Mouse (Mus musculus) left cerebral cortex, adult 8-10 months (tissue): ENCODE measurements around the gene Hist1h2bm. TPM values are rescaled to one million over a fixed set of nuclear protein-coding genes. Genes with fewer than 3 reads are reported as not detected.
"Not testable (repeated sequence)": the region's sequence is repeated elsewhere in the genome, so short reads cannot be mapped to it uniquely, and the experiment has no call there.

Source experiments
- DNase-seq, 2 experiments: peaks; one replicate each; pipeline ENCODE4 v3.0.0; 2022; ENCODE audit warnings: low spot score in 2 of 2
- total RNA-seq, 4 experiments: library from RNA; stranded (reverse); gene quantifications; 2 replicates each; pipeline ENCODE4 v1.2.4; 2022

The Hist1h2bm gene
- 1 to 10 TPM; 2.5 to 5.9 (median 4.5) TPM for total RNA-seq

- peak; percentile 53 to 58 for DNase-seq
Observed at GRCm38 (mm10) chr13:21721757-21722372, at the start of gene Hist1h2bm. Gene Hist1h2bm (plus strand): TSS chr13:21722044.

GRCm38 (mm10) chr13:21677305-21677704 lies 44.5 kb upstream of the Hist1h2bm start, which contains the start of gene Olfr1360:
Gene Olfr1360 (minus strand): TSS chr13:21677405.
- no peak for DNase-seq

GRCm38 (mm10) chr13:21697811-21698210 lies 24.0 kb upstream of the Hist1h2bm start, which contains the start of gene Olfr1359:
Gene Olfr1359 (plus strand): TSS chr13:21698111.
- DNase-seq, result no peak

- DNase-seq, result no peak
Observed at GRCm38 (mm10) chr13:21706669-21707068, 15.2 kb upstream of the Hist1h2bm start.

- peak; percentile 72 to 85 for DNase-seq
Observed at GRCm38 (mm10) chr13:21710031-21710711, 11.7 kb upstream of the Hist1h2bm start.

GRCm38 (mm10) chr13:21710821-21711525 lies 10.9 kb upstream of the Hist1h2bm start:
- DNase-seq, result peak; percentile 52 to 89

GRCm38 (mm10) chr13:21711698-21712097 lies 10.1 kb upstream of the Hist1h2bm start:
- no peak for DNase-seq

- DNase-seq, result peak in 1 of 2 experiments; percentile 58
Observed at GRCm38 (mm10) chr13:21714725-21715124, 7.1 kb upstream of the Hist1h2bm start.

- DNase-seq, result peak in 1 of 2 experiments; percentile 35
Observed at GRCm38 (mm10) chr13:21715131-21715863, 6.5 kb upstream of the Hist1h2bm start.

- peak; percentile 72 to 90 for DNase-seq
Observed at GRCm38 (mm10) chr13:21715864-21716539, 5.8 kb upstream of the Hist1h2bm start, which contains the start of the genes Hist1h2bl and Hist1h2ai. Gene Hist1h2bl (minus strand): TSS chr13:21716143. Gene Hist1h2ai (plus strand): TSS chr13:21716422.

GRCm38 (mm10) chr13:21716540-21717391 lies 5.1 kb upstream of the Hist1h2bm start:
- not testable (repeated sequence) for DNase-seq

- DNase-seq, result peak; percentile 81 to 93
Observed at GRCm38 (mm10) chr13:21717397-21718357, 4.2 kb upstream of the Hist1h2bm start, which contains the start of gene Hist1h3h. Gene Hist1h3h (plus strand): TSS chr13:21717659.

GRCm38 (mm10) chr13:21718381-21719080 lies 3.3 kb upstream of the Hist1h2bm start:
- DNase-seq, result no peak

GRCm38 (mm10) chr13:21721107-21721756 lies 612 bp upstream of the Hist1h2bm start:
- DNase-seq, result not testable (repeated sequence)

GRCm38 (mm10) chr13:21722373-21722925 lies 605 bp downstream of the Hist1h2bm start:
- no peak for DNase-seq

GRCm38 (mm10) chr13:21722993-21723836 lies 1.4 kb downstream of the Hist1h2bm start:
- no peak for DNase-seq
